Mouse (Mus musculus): Measurements from ENCODE around the gene Nudt9. TPM values are rescaled to one million over a fixed set of nuclear protein-coding genes. Genes with fewer than 3 reads are reported as not detected.
A peak's percentile ranks its signal among the peaks of the same experiment; 100 is the strongest.

Nudt9 gene
- total RNA-seq, 2 experiments from 2014 or later = 42.1 to 43.0 TPM

GRCm38 (mm10) chr5:104071048-104071447 is 24.9 kb downstream of the Nudt9 start:
- DNase-seq = no peak
- intact Hi-C loops (cut with DNase I) = loop anchor here (5.0 kb wide), 1 partner anchor 261 kb away; no protein-coding TSS in a partner anchor

- intact Hi-C loops (cut with DNase I) = loop anchor here (5.0 kb wide), 1 partner anchor 260 kb away; no protein-coding TSS in a partner anchor
These were observed 26.3 kb downstream of the Nudt9 start for GRCm38 (mm10) chr5:104072272-104072886.

GRCm38 (mm10) chr5:104073602-104074001 is 27.5 kb downstream of the Nudt9 start:
- DNase-seq = no peak
- intact Hi-C loops (cut with DNase I) = loop anchor here (2.0 to 5.0 kb wide), 3 partner anchors 27 to 259 kb away; partner anchors contain the start of gene Nudt9

More at GRCm38 (mm10) chr5:104072272-104072886, 26.3 kb downstream of the Nudt9 start:
- DNase-seq = peak in 1 of 2 experiments; percentile 12

- peak; percentile 77 to 80 for DNase-seq
- intact Hi-C loops (cut with DNase I) = loop anchor here (2.0 to 5.0 kb wide), 3 partner anchors 28 to 258 kb away; partner anchors contain the start of gene Nudt9
These were observed 28.3 kb downstream of the Nudt9 start for GRCm38 (mm10) chr5:104074388-104074787.

- DNase-seq = no peak
- intact Hi-C loops (cut with DNase I) = no loop called here
These were observed 30.3 kb downstream of the Nudt9 start for GRCm38 (mm10) chr5:104076361-104076760.

- intact Hi-C loops (cut with DNase I) = no loop called here
- DNase-seq = no peak
These were observed 31.4 kb downstream of the Nudt9 start, which contains the start of gene Gm17660 for GRCm38 (mm10) chr5:104077508-104077907. TSS of gene Gm17660 (minus strand) at chr5:104077608.

- DNase-seq = no peak
- intact Hi-C loops (cut with DNase I) = no loop called here
These were observed 34.6 kb downstream of the Nudt9 start for GRCm38 (mm10) chr5:104080736-104081135.

- intact Hi-C loops (cut with DNase I) = no loop called here
- no peak for DNase-seq
These were observed 39.3 kb downstream of the Nudt9 start for GRCm38 (mm10) chr5:104085366-104085765.

GRCm38 (mm10) chr5:104089751-104090150 is 43.6 kb downstream of the Nudt9 start:
- intact Hi-C loops (cut with DNase I) = no loop called here

GRCm38 (mm10) chr5:104095416-104096077 is 49.4 kb downstream of the Nudt9 start:
- intact Hi-C loops (cut with DNase I) = loop anchor here (2.0 kb wide), 1 partner anchor 35 kb away; no protein-coding TSS in a partner anchor
- DNase-seq = peak in 1 of 2 experiments; percentile 12

More at GRCm38 (mm10) chr5:104089751-104090150, 43.6 kb downstream of the Nudt9 start:
- DNase-seq = no peak

GRCm38 (mm10) chr5:104096078-104096938 is 50.2 kb downstream of the Nudt9 start:
- intact Hi-C loops (cut with DNase I) = loop anchor here (2.0 kb wide), 1 partner anchor 34 kb away; no protein-coding TSS in a partner anchor
- DNase-seq = peak; percentile 44 to 57

- DNase-seq = peak in 1 of 2 experiments; percentile 22
- intact Hi-C loops (cut with DNase I) = no loop called here
These were observed 55.8 kb downstream of the Nudt9 start for GRCm38 (mm10) chr5:104101678-104102531.

- intact Hi-C loops (cut with DNase I) = no loop called here
- no peak for DNase-seq
These were observed 57.1 kb downstream of the Nudt9 start for GRCm38 (mm10) chr5:104103171-104103570.

GRCm38 (mm10) chr5:104104111-104104510 is 58.0 kb downstream of the Nudt9 start:
- intact Hi-C loops (cut with DNase I) = no loop called here
- DNase-seq = no peak

GRCm38 (mm10) chr5:104108127-104108875 is 62.2 kb downstream of the Nudt9 start:
- DNase-seq = no peak

GRCm38 (mm10) chr5:104108879-104109369 is 62.8 kb downstream of the Nudt9 start:
- intact Hi-C loops (cut with DNase I) = no loop called here
- no peak for DNase-seq

More at GRCm38 (mm10) chr5:104108127-104108875, 62.2 kb downstream of the Nudt9 start:
- intact Hi-C loops (cut with DNase I) = no loop called here

GRCm38 (mm10) chr5:104109516-104109915 is 63.4 kb downstream of the Nudt9 start:
- intact Hi-C loops (cut with DNase I) = no loop called here
- no peak for DNase-seq

- intact Hi-C loops (cut with DNase I) = no loop called here
- DNase-seq = no peak
These were observed 64.2 kb downstream of the Nudt9 start for GRCm38 (mm10) chr5:104110171-104110920.
